Mouse (Mus musculus) forebrain, postnatal 0 days (tissue): ENCODE measurements around the gene Nrg3. TPM values are rescaled to one million over a fixed set of nuclear protein-coding genes. Genes with fewer than 3 reads are reported as not detected.

ENCODE experiments used
- ATAC-seq: fragments of 200-750 bp; cut with Nextera tagmentation; 2 replicates; pipeline ENCODE4 v1.8.0; 2017; ENCODE audit warnings: mild to moderate bottlenecking, moderate library complexity
- DNase-seq: peaks from one replicate; pipeline ENCODE4 v3.0.0-alpha.2; 2015
- H3K27ac ChIP-seq: fragments of 300-500 bp; sonication (generic); 2 replicates; pipeline ENCODE4 v1.5.1; 2014; ENCODE audit warnings: low read depth, mild to moderate bottlenecking, antibody characterized with exemption, low read length, moderate library complexity, mixed read lengths
- H3K27me3 ChIP-seq: fragments of 300-500 bp; sonication (generic); 2 replicates; pipeline ENCODE4 v1.6.1; 2014; ENCODE audit warnings: mild to moderate bottlenecking, low read length, mixed read lengths; ENCODE audit not compliant: insufficient read depth
- H3K36me3 ChIP-seq: fragments of 300-500 bp; sonication (generic); 2 replicates; pipeline ENCODE4 v1.6.1; 2014; ENCODE audit warnings: mild to moderate bottlenecking, moderate library complexity; ENCODE audit not compliant: insufficient read depth
- H3K4me1 ChIP-seq: fragments of 300-500 bp; sonication (generic); 2 replicates; pipeline ENCODE4 v1.6.1; 2014; ENCODE audit warnings: antibody characterized with exemption; ENCODE audit not compliant: insufficient read depth
- H3K4me2 ChIP-seq: fragments of 300-500 bp; sonication (generic); 2 replicates; pipeline ENCODE4 v1.6.1; 2014; ENCODE audit warnings: low read depth, mild to moderate bottlenecking, moderate library complexity
- H3K4me3 ChIP-seq: fragments of 300-500 bp; sonication (generic); 2 replicates; pipeline ENCODE4 v1.5.1; 2014; ENCODE audit warnings: low read depth, low read length, mixed read lengths
- H3K9ac ChIP-seq: fragments of 300-500 bp; sonication (generic); 2 replicates; pipeline ENCODE4 v1.6.1; 2014; ENCODE audit warnings: mild to moderate bottlenecking
- H3K9me3 ChIP-seq: fragments of 300-500 bp; sonication (generic); 2 replicates; pipeline ENCODE4 v1.6.1; 2016; ENCODE audit warnings: low read length
- CTCF ChIP-seq: sonication (generic); IDR thresholded peaks from 2 replicates; pipeline ENCODE4 v1.5.1; 2016; ENCODE audit warnings: antibody characterized with exemption, control low read depth, low read depth
- WGBS: fragments of 180-500 bp; shearing (Covaris S2); extraction: QIAGEN DNeasy Blood & Tissue Kit; methylation state at CpG from one replicate; pipeline ENCODE4 v1.1.7; 2014; 5-methylcytosine and 5-hydroxymethylcytosine counted together
- polyA plus RNA-seq: library from polyadenylated mRNA; unstranded; fragments of >200 nt; fragmentation: Nextera tagmentation; extraction: Ambion mirVana; gene quantifications from 2 replicates; pipeline ENCODE4 v1.2.1, GENCODE M21; 2015
- total RNA-seq: library from RNA; depleted of rRNA; stranded (reverse); fragments of >200 nt; gene quantifications from 2 replicates; pipeline ENCODE4 v1.2.3, GENCODE M21; 2014

The Nrg3 gene
- total and polyA plus RNA-seq, 2 experiments from 2014 or later, result 8.1 to 33.1 TPM

GRCm38 (mm10) chr14:38568184-38568583, 904.7 kb downstream of the Nrg3 start:
- no peak for ATAC-seq

GRCm38 (mm10) chr14:38566182-38566581, 906.7 kb downstream of the Nrg3 start:
- no peak overlapping the region for H3K27ac ChIP-seq
- H3K4me3 ChIP-seq, result no peak overlapping the region
- 88% methylated on average over 3 of the region's 3 CpGs for WGBS
- no peak for TF ChIP-seq CTCF
- ATAC-seq (no peak), DNase-seq (no peak)
- no peak overlapping the region for H3K4me2 ChIP-seq
- no peaks in the 10 kb centered on the region for H3K36me3 ChIP-seq
- H3K4me1 ChIP-seq, result no peaks in the 10 kb centered on the region
- H3K9ac ChIP-seq, result no peak overlapping the region
- H3K27me3 ChIP-seq, result no peaks in the 10 kb centered on the region
- no peaks in the 10 kb centered on the region for H3K9me3 ChIP-seq

More at GRCm38 (mm10) chr14:38568184-38568583, 904.7 kb downstream of the Nrg3 start:
- Histone ChIP-seq H3K4me1 (no peaks in the 10 kb centered on the region), H3K4me3 (no peak overlapping the region), H3K27me3 (no peaks in the 10 kb centered on the region), H3K9ac (no peak overlapping the region), H3K4me2 (no peak overlapping the region), H3K27ac (no peak overlapping the region), H3K36me3 (no peaks in the 10 kb centered on the region), H3K9me3 (no peaks in the 10 kb centered on the region)
- no peak for DNase-seq
- TF ChIP-seq CTCF, result no peak
- WGBS, result 90% methylated on average over 1 of the region's 1 CpGs

- DNase-seq, result no peak
- Histone ChIP-seq H3K9me3 (no peaks in the 10 kb centered on the region), H3K4me2 (no peak overlapping the region), H3K27me3 (no peaks in the 10 kb centered on the region), H3K4me3 (no peak overlapping the region), H3K4me1 (no peaks in the 10 kb centered on the region), H3K9ac (no peak overlapping the region), H3K27ac (no peak overlapping the region), H3K36me3 (no peaks in the 10 kb centered on the region)
- 24% methylated on average over 1 of the region's 1 CpGs for WGBS
- no peak for TF ChIP-seq CTCF
- ATAC-seq, result no peak
Measured at GRCm38 (mm10) chr14:38554636-38555035, 918.3 kb downstream of the Nrg3 start.

GRCm38 (mm10) chr14:38547257-38547656, 925.6 kb downstream of the Nrg3 start:
- peak; percentile 4 for DNase-seq

GRCm38 (mm10) chr14:38535181-38535580, 937.7 kb downstream of the Nrg3 start:
- no peak for TF ChIP-seq CTCF

More at GRCm38 (mm10) chr14:38547257-38547656, 925.6 kb downstream of the Nrg3 start:
- H3K4me1 ChIP-seq, result no peaks in the 10 kb centered on the region
- H3K36me3 ChIP-seq, result no peaks in the 10 kb centered on the region
- ATAC-seq, result peak; percentile 6; the same call in 1 of the 2 replicates
- H3K4me3 ChIP-seq, result no peak overlapping the region
- H3K9ac ChIP-seq, result no peak overlapping the region
- no peaks in the 10 kb centered on the region for H3K27me3 ChIP-seq
- no peak overlapping the region for H3K27ac ChIP-seq
- H3K4me2 ChIP-seq, result no peak overlapping the region
- TF ChIP-seq CTCF, result no peak
- no peaks in the 10 kb centered on the region for H3K9me3 ChIP-seq
- 43% methylated on average over 2 of the region's 2 CpGs for WGBS

GRCm38 (mm10) chr14:38533495-38533894, 939.4 kb downstream of the Nrg3 start:
- Histone ChIP-seq H3K36me3 (no peaks in the 10 kb centered on the region), H3K4me2 (no peak overlapping the region), H3K9ac (no peak overlapping the region), H3K27me3 (no peaks in the 10 kb centered on the region), H3K27ac (no peak overlapping the region), H3K4me1 (no peaks in the 10 kb centered on the region), H3K4me3 (no peak overlapping the region), H3K9me3 (no peaks in the 10 kb centered on the region)
- DNase-seq (no peak), ATAC-seq (no peak)
- TF ChIP-seq CTCF, result no peak

More at GRCm38 (mm10) chr14:38535181-38535580, 937.7 kb downstream of the Nrg3 start:
- no peak overlapping the region for H3K4me3 ChIP-seq
- no peaks in the 10 kb centered on the region for H3K4me1 ChIP-seq
- 96% methylated on average over 1 of the region's 1 CpGs for WGBS
- H3K36me3 ChIP-seq, result no peaks in the 10 kb centered on the region
- DNase-seq (no peak), ATAC-seq (no peak)
- no peaks in the 10 kb centered on the region for H3K9me3 ChIP-seq
- H3K4me2 ChIP-seq, result no peak overlapping the region
- no peak overlapping the region for H3K9ac ChIP-seq
- no peaks in the 10 kb centered on the region for H3K27me3 ChIP-seq
- no peak overlapping the region for H3K27ac ChIP-seq

GRCm38 (mm10) chr14:38516232-38516631, 956.7 kb downstream of the Nrg3 start:
- no peak overlapping the region for H3K4me2 ChIP-seq
- TF ChIP-seq CTCF, result no peak
- no peaks in the 10 kb centered on the region for H3K4me1 ChIP-seq
- 68% methylated on average over 5 of the region's 5 CpGs for WGBS
- no peaks in the 10 kb centered on the region for H3K36me3 ChIP-seq
- DNase-seq, result no peak
- H3K27ac ChIP-seq, result no peak overlapping the region
- no peak overlapping the region for H3K9ac ChIP-seq
- no peak for ATAC-seq
- H3K27me3 ChIP-seq, result no peaks in the 10 kb centered on the region
- no peaks in the 10 kb centered on the region for H3K9me3 ChIP-seq
- H3K4me3 ChIP-seq, result no peak overlapping the region
